Mouse (Mus musculus) heart, postnatal 0 days (tissue): Measurements from ENCODE around the gene Apobec2.

Experiments
- CTCF ChIP-seq: IDR thresholded peaks from 2 replicates; pipeline ENCODE4 v1.5.1; 2016; ENCODE audit warnings: antibody characterized with exemption, control low read depth, low read depth
- EP300 ChIP-seq: IDR thresholded peaks from 2 replicates; pipeline ENCODE4 v1.6.1; 2016; ENCODE audit warnings: antibody characterized with exemption, low read depth

- TF ChIP-seq CTCF: no peak
- no peak for TF ChIP-seq EP300
Measured at GRCm38 (mm10) chr17:48451353-48451675, 18.6 kb upstream of the Apobec2 start, which contains the start of gene Tspo2.
